Mouse (Mus musculus): ENCODE results near the gene Gm47791. TPM values are rescaled to one million over a fixed set of nuclear protein-coding genes. Genes with fewer than 3 reads are reported as not detected.

The Gm47791 gene
- not detected for total RNA-seq (2021)
- long read RNA-seq, experiment 1 = 0 reads
- long read RNA-seq, experiment 2 = 0 reads

GRCm38 (mm10) chr1:82771022-82771586 lies at the start of gene Gm47791:
TSS of gene Gm47791 (minus strand) at chr1:82771243.
- no peak for DNase-seq

- no peak for DNase-seq
Measured at GRCm38 (mm10) chr1:82820626-82821186, 49.7 kb upstream of the Gm47791 start.

- no peak for DNase-seq
Measured at GRCm38 (mm10) chr1:82820179-82820578, 49.1 kb upstream of the Gm47791 start.

- DNase-seq = no peak
Measured at GRCm38 (mm10) chr1:82819366-82819765, 48.3 kb upstream of the Gm47791 start.

- DNase-seq = no peak
Measured at GRCm38 (mm10) chr1:82815941-82816716, 45.1 kb upstream of the Gm47791 start.

- no peak for DNase-seq
Measured at GRCm38 (mm10) chr1:82811766-82812165, 40.7 kb upstream of the Gm47791 start.

- no peak for DNase-seq
Measured at GRCm38 (mm10) chr1:82808564-82808963, 37.5 kb upstream of the Gm47791 start.

- no peak for DNase-seq
Measured at GRCm38 (mm10) chr1:82807206-82807605, 36.2 kb upstream of the Gm47791 start.

- DNase-seq = peak; percentile 16
Measured at GRCm38 (mm10) chr1:82806391-82806790, 35.3 kb upstream of the Gm47791 start.

- DNase-seq = no peak
Measured at GRCm38 (mm10) chr1:82804059-82804458, 33.0 kb upstream of the Gm47791 start.

- DNase-seq = no peak
Measured at GRCm38 (mm10) chr1:82803608-82804007, 32.6 kb upstream of the Gm47791 start.

- no peak for DNase-seq
Measured at GRCm38 (mm10) chr1:82801105-82801783, 30.2 kb upstream of the Gm47791 start.

- no peak for DNase-seq
Measured at GRCm38 (mm10) chr1:82798922-82799321, 27.9 kb upstream of the Gm47791 start.

GRCm38 (mm10) chr1:82798304-82798703 lies 27.3 kb upstream of the Gm47791 start:
- no peak for DNase-seq

- no peak for DNase-seq
Measured at GRCm38 (mm10) chr1:82797088-82797487, 26.0 kb upstream of the Gm47791 start.

- no peak for DNase-seq
Measured at GRCm38 (mm10) chr1:82795702-82796443, 24.8 kb upstream of the Gm47791 start.

GRCm38 (mm10) chr1:82795211-82795610 lies 24.2 kb upstream of the Gm47791 start:
- no peak for DNase-seq

GRCm38 (mm10) chr1:82793986-82794385 lies 22.9 kb upstream of the Gm47791 start:
- no peak for DNase-seq

- DNase-seq = no peak
Measured at GRCm38 (mm10) chr1:82793110-82793509, 22.1 kb upstream of the Gm47791 start.

- no peak for DNase-seq
Measured at GRCm38 (mm10) chr1:82792238-82792637, 21.2 kb upstream of the Gm47791 start.

- no peak for DNase-seq
Measured at GRCm38 (mm10) chr1:82791105-82791504, 20.1 kb upstream of the Gm47791 start.

- no peak for DNase-seq
Measured at GRCm38 (mm10) chr1:82788070-82788469, 17.0 kb upstream of the Gm47791 start.

All from gastrocnemius, postnatal 25 days (tissue).